Mouse (Mus musculus) stomach, postnatal 0 days (tissue): Measurements from ENCODE around the gene Themis3.

Experiments used
- CTCF ChIP-seq: IDR thresholded peaks from 2 replicates; pipeline ENCODE4 v1.5.1; 2016; ENCODE audit warnings: antibody characterized with exemption, low read depth, mild to moderate bottlenecking, moderate library complexity
- EP300 ChIP-seq: optimal IDR thresholded peaks from 2 replicates; pipeline ENCODE3; 2016; ENCODE audit warnings: antibody characterized with exemption

DNA sequence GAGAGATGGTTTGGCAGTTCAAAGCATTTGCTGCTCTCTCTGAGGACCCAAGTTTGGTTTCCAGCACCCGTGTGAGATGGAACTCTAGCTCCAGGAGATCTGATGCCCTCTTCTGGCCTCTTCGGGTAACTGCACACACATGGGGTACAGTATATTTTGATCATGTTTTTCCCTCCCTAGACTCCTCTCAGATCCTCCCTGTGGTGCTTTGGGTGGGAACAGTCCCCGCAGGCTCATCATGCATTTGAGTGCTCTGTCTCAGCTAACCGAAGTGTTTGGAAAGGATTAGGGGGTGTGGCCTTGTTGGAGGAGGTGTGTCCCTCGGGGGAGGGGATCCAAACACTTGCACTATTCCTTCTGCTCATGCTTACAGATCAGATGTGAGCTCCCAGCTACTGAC, 43.9 kb downstream of the Themis3 start:
- TF ChIP-seq CTCF (no peak), EP300 (no peak)
